Mouse (Mus musculus) T-helper 17 cell (primary cell): ENCODE results near the gene Pcare.
"Not testable (repeated sequence)": the region's sequence is repeated elsewhere in the genome, so short reads cannot be mapped to it uniquely, and the experiment has no call there.

Source experiments
- in situ Hi-C, 2 experiments: fragments of 300-600 bp; cut with MboI, MseI; formaldehyde crosslinking; loops; 1 replicate in 1 of 2; 2 replicates in 1 of 2; pipeline ENCODE4 v1.15.1; 2025; ENCODE audit warnings: high pct_unique_total_duplicates in 2 of 2

The Pcare gene

DNA sequence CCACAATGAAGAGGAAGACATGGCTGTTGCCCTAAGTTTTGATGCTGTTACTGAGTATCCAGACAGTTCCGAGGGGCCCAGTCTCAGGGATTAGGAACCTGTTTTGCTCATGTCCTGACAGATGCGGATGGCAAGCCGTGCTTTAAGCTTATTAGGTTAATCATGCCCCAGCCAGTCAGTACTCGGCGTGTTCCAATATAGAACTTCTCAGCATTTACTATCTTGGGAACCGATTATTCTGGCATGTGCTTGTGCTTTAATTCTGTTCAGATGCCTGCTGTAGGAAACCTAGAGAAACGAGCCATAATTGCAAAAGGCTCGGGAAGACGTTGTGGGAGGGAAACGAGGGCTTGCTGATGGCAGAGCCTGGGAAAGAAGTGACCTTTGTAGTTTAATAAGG is at the start of gene Pcare:
Gene Pcare (minus strand): TSS at position 64 of the 400 bp plus-strand sequence.
- in situ Hi-C loops = loop anchor here in 1 of 2 experiments (5.0 kb wide), 1 partner anchor 774 kb away; no protein-coding TSS in a partner anchor

- in situ Hi-C loops = no loop called here
Observed at GRCm38 (mm10) chr17:71795521-71796205, 43.0 kb upstream of the Pcare start.

GRCm38 (mm10) chr17:71791622-71792021 is 38.9 kb upstream of the Pcare start:
- in situ Hi-C loops = no loop called here

DNA sequence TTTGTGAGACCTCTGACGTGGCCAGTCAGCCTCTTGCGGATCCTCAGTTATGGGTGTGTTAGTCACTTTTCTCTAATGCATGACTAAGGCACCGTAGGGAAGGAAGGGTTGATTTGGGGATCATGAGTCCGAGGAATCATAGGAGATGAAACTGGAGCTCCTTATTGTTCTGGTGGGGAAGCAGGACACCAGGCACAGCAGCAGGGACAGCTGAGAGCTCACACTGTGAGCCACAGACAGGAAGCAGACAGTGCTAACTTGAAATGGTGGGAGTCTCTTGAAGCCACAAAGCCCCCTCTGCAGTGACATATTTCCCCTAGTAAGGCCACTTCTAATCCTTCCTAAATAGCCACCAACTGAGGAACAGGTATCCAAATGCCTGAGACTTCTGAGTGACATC is 38.4 kb upstream of the Pcare start:
- in situ Hi-C loops = no loop called here

- in situ Hi-C loops = no loop called here
Observed at GRCm38 (mm10) chr17:71786456-71786855, 33.8 kb upstream of the Pcare start.

GRCm38 (mm10) chr17:71783366-71783735 is 30.7 kb upstream of the Pcare start:
- in situ Hi-C loops = no loop called here

GRCm38 (mm10) chr17:71782699-71783365 is 30.1 kb upstream of the Pcare start:
- in situ Hi-C loops = no loop called here

- in situ Hi-C loops = no loop called here
Observed at GRCm38 (mm10) chr17:71782242-71782698, 29.6 kb upstream of the Pcare start.

DNA sequence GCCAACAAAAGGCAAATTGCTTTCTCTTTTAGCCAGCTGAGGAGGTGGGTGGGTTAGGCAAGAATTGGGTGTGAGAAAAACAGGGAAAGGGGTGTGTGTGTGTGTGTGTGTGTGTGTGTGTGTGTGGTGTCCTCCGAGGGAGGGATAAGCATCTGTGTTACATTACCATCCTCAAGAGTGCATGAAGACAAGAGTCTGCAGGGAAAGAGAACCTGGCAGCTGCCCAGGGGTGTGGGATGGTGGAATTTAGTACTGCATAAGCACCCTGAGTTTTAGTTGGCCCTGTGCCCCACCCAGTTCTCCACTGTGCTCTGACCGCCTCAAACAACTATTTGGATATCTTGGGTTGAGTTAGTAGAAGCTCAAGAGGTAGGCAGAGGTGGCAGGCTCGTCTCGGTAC is 28.3 kb upstream of the Pcare start:
- in situ Hi-C loops = no loop called here

GRCm38 (mm10) chr17:71780490-71780889 is 27.8 kb upstream of the Pcare start:
- in situ Hi-C loops = no loop called here

- in situ Hi-C loops = no loop called here
Observed at GRCm38 (mm10) chr17:71778696-71779095, 26.0 kb upstream of the Pcare start.

DNA sequence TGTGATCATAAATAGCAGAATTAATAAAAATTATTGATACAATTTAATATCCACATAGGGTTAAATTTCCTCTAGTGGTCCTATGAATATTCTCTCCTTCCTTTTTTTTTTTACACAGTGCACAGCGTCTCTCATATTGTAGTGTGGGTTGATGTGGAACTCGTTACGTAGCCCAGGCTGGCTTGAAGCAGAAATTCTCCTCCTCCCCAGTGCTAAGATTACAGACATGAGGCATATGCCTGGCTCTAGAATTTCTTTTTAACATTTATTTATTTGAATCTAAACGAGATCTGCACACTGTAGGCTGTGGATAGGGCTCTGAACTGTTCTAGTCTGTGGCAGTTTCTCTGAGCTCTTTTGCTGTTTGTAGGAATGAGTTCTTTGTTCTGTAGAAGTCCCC is 22.6 kb upstream of the Pcare start:
- in situ Hi-C loops = no loop called here

DNA sequence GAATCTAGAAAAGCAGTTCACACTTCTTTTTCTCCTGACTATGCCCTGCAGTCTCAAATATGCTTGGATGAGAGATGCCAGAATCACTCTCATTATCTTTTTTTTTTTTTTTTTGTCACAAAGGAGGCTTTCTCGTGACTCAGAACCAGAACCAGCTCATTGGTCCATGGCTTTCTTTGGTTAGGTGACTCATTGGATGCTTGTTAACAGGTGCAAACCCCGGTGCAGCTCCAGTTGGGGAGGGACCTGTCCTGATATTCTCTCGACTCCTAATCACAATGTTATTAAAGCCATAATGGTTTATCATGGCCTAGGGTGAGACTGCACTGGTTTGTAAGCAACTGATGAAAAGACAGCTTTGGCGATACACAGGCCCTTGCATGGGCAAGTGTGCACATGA is 21.5 kb upstream of the Pcare start:
- in situ Hi-C loops = no loop called here

DNA sequence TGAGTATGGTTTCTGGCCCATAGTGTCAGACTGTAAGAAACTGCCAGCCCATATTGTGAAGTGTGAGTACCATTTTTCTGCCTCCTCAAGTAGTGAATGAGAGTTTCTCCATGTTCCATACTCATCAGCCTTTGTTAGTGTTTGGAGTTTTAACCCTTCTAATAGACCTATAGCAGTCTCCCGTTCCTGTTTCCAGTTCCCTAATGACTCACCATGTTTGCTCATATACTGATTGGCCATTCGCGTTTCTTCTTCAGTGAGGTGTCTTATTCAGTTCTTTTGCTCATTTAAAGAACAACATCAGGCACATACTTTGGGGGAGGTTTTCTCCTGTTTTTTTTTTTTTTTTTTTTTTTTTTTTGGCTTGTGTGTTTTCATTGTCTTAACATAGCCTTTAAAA is 18.0 kb upstream of the Pcare start:
- in situ Hi-C loops = no loop called here

GRCm38 (mm10) chr17:71769564-71769963 is 16.9 kb upstream of the Pcare start:
- in situ Hi-C loops = no loop called here

DNA sequence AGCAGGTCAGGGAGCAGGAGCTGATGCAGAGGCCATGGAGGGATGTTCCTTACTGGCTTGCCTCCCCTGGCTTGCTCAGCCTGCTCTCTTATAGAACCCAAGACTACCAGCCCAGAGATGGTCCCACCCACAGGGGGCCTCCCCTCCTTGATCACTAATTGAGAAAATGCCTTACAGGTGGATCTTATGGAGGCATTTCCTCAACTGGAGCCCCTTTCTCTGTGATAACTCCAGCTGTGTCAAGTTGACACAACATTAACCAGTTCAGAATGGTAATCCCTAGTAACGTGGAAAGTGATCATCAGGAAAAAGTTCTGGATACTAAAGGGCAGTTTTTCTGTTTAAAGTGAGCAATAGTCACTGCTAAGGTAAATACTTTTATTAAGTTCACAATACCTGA is 15.5 kb upstream of the Pcare start, which contains the start of gene Clip4:
Gene Clip4 (plus strand): TSS at position 301 of the 400 bp plus-strand sequence.
- in situ Hi-C loops = not testable (repeated sequence)

GRCm38 (mm10) chr17:71760536-71760935 is 7.8 kb upstream of the Pcare start:
- in situ Hi-C loops = no loop called here

- in situ Hi-C loops = loop anchor here in 1 of 2 experiments (5.0 kb wide), 1 partner anchor 778 kb away; no protein-coding TSS in a partner anchor
Observed at GRCm38 (mm10) chr17:71749616-71750168, 3.0 kb downstream of the Pcare start.

- in situ Hi-C loops = no loop called here
Observed at GRCm38 (mm10) chr17:71747561-71747960, 5.1 kb downstream of the Pcare start.

DNA sequence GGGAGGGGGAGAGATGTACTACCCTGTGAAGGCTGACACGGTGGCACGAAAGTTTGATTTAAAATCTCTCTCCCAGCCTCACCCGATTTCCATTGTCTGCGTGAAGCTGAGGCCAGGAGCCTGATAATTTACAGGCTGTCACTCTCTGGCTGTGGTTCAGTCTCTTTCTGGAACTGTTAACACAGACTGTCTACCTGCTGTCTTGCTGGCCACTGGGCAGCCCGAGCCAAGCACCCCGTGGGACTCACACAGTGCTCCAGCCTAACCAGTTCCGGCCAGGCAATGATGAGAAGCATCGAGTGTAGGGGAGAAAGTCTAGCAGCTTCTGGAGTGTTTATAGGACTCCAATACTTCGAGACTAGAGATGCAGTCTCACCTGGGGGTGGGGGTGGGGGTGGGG is 6.6 kb downstream of the Pcare start:
- in situ Hi-C loops = no loop called here

DNA sequence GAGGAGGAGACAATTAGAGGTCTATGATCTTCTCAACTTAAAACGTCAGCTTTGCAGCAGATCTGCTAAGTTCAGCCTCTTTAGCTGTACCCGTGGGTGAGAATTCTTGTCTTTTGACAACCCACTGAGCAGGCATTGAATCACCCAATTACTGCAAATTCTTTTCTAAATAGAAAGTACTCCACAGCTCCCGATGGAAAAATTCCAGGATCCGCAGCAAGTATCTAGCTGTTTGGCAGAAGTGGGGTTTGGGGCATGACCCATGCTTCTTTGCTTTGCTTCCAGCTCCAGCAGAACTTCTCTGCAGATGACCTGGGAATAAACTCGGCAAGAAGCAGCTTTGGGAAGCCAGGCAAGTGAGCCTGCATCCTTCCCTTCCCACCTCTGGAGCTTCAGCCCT is 9.8 kb downstream of the Pcare start:
- in situ Hi-C loops = no loop called here

DNA sequence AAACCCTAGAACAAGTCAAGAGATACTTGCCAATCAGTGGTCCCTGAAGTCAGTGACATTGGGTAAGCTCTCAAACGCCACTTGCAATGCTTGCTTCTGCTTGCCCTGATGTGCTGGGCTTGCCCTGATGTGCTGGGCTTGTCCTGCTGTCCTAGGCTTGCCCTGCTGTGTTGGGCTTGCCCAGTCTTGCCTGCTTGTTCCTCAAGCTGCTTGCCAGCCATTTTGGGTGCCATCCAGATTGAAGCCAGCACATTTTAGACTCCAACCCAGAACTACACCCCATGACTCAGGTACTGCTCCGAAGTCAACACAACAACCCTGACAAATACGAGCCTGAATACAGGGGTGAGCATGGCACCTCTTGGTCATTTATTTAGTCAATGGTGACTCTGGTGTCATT is 10.5 kb downstream of the Pcare start:
- in situ Hi-C loops = no loop called here

GRCm38 (mm10) chr17:71736442-71736841 is 16.3 kb downstream of the Pcare start:
- in situ Hi-C loops = no loop called here
